Mouse (Mus musculus) bone marrow, adult 2 months (tissue): Measurements from ENCODE around the gene Mturn.

ENCODE experiments used
- CTCF ChIP-seq: fragments of 200-500 bp; IDR thresholded peaks from 2 replicates; pipeline ENCODE4 v1.5.1; 2011; ENCODE audit warnings: low read length, control low read depth; ENCODE audit not compliant: control insufficient read depth, insufficient read depth
- POLR2A ChIP-seq: fragments of 200-500 bp; IDR thresholded peaks from 2 replicates; pipeline ENCODE4 v1.6.1; 2011; ENCODE audit warnings: low read depth, mild to moderate bottlenecking, control low read depth, low read length, borderline replicate concordance; ENCODE audit not compliant: control insufficient read depth

DNA sequence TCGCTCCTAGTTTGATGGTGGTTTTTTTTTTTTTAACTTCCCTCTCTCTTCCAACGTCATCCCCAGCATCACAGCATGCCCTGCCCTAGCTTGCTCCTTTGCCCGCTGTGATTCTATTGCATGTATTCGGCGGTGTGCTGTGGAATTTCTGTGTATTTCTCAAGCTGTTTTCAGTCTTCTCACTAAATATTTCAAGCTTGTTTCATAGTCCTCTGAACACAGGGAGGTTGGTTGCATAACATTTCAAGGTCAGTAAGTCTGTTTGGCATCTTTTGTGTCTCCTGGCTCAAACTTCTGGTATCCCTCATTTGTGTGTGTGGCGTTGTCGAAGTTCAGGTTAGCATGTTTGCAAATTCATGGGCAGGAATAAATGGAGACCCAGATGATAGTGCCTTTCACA, 8.3 kb downstream of the Mturn start:
- TF ChIP-seq CTCF: no peak
- TF ChIP-seq POLR2A: no peak
